Mouse (Mus musculus) forebrain, embryonic 11.5 days (tissue): ENCODE measurements at regions not wholly inside any gene's neighbourhood (a gene's known extent, or its start where the extent isn't known, plus 50 kb on each side); places are given as distances from the start of the nearest gene placed in this dataset.

Experiments
- ATAC-seq: fragments of 200-750 bp; cut with Nextera tagmentation; replicated peaks from 2 replicates; pipeline ENCODE4 v1.8.0; 2017; ENCODE audit warnings: moderate TSS enrichment; ENCODE audit not compliant: low FRiP score
- DNase-seq: peaks from one replicate; pipeline ENCODE4 v3.0.0-alpha.2; 2017; ENCODE audit warnings: low spot score
- H3K27ac ChIP-seq: fragments of 300-500 bp; sonication (generic); 2 replicates; pipeline ENCODE4 v1.5.1; 2014; ENCODE audit warnings: low read depth, low read length
- H3K27me3 ChIP-seq: fragments of 300-500 bp; sonication (generic); 2 replicates; pipeline ENCODE4 v1.6.1; 2014; ENCODE audit warnings: mild to moderate bottlenecking, low read length, mixed read lengths; ENCODE audit not compliant: control insufficient read depth, insufficient read depth
- H3K36me3 ChIP-seq: fragments of 300-500 bp; sonication (generic); 2 replicates; pipeline ENCODE4 v1.6.1; 2014; ENCODE audit warnings: mild to moderate bottlenecking, low read length, moderate library complexity, mixed read lengths; ENCODE audit not compliant: control insufficient read depth, insufficient read depth
- H3K4me1 ChIP-seq: fragments of 300-500 bp; sonication (generic); replicated peaks from 2 replicates; pipeline ENCODE4 v1.6.1; 2014; ENCODE audit warnings: low read length, mixed read lengths; ENCODE audit not compliant: control insufficient read depth, insufficient read depth
- H3K4me2 ChIP-seq: fragments of 300-500 bp; sonication (generic); 2 replicates; pipeline ENCODE4 v1.6.1; 2014; ENCODE audit warnings: low read depth, mild to moderate bottlenecking, low read length, moderate library complexity, mixed read lengths; ENCODE audit not compliant: severe bottlenecking
- H3K4me3 ChIP-seq: fragments of 300-500 bp; sonication (generic); 2 replicates; pipeline ENCODE4 v1.5.1; 2014; ENCODE audit warnings: low read depth, low read length
- H3K9ac ChIP-seq: fragments of 300-500 bp; sonication (generic); 2 replicates; pipeline ENCODE4 v1.6.1; 2014; ENCODE audit warnings: low read length
- H3K9me3 ChIP-seq: fragments of 300-500 bp; sonication (generic); 2 replicates; pipeline ENCODE4 v1.6.1; 2016; ENCODE audit warnings: low read length, mixed read lengths; ENCODE audit not compliant: control insufficient read depth
- WGBS: fragments of 180-500 bp; shearing (Covaris S2); extraction: QIAGEN DNeasy Blood & Tissue Kit; methylation state at CpG from one replicate; pipeline ENCODE4 v1.1.7; 2014; 5-methylcytosine and 5-hydroxymethylcytosine counted together

DNA sequence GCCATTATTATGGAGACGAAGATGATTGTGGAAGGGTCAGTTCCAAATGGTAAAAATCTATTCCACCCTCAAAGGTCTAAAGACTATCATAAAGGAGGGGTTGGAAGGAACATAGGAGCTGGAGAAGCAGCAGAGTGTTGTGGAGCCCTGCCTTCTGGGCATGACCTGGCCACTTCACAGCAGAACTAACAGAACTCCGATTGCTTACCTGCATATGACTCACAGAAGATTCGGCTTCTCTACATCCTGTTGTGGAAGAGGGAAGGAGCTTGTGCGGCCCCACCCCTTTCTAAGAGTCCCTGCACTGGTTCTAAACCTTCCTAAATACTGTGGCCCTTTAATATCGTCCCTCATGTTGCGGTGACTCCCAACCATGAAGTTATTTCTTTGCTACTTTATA is 362.7 kb downstream of the Samd5 start:
- DNase-seq: no peak
- Histone ChIP-seq H3K27me3 (no peaks in the 10 kb centered on the region), H3K27ac (no peak overlapping the region), H3K9me3 (no peaks in the 10 kb centered on the region), H3K4me3 (no peak overlapping the region), H3K36me3 (no peaks in the 10 kb centered on the region), H3K9ac (no peak overlapping the region), H3K4me2 (no peak overlapping the region), H3K4me1 (no peaks in the 10 kb centered on the region)
- 91% methylated on average over 6 of the region's 6 CpGs for WGBS
- ATAC-seq: no peak

DNA sequence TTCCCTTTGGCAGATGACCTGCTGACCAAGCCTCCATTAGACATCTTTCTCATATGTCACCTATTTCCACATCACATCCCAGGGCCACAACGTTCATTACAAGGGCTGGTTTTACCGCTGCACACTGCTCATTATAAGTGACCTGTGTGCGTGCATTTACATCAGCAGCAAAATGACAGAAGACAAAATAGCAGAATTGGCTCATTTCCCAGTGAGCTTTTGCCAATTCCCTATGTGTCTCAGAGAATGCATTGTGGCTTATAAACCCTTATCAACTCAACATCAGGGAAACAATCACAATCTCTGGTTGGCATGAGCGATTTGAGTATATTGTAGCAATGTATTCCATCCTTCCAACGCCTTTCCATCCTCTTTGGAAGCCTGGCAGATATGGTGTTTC is 364.7 kb downstream of the Samd5 start:
- H3K36me3 ChIP-seq: no peaks in the 10 kb centered on the region
- H3K9ac ChIP-seq: no peak overlapping the region
- ATAC-seq: no peak
- no peak overlapping the region for H3K27ac ChIP-seq
- H3K9me3 ChIP-seq: no peaks in the 10 kb centered on the region
- no peaks in the 10 kb centered on the region for H3K27me3 ChIP-seq
- H3K4me3 ChIP-seq: no peak overlapping the region
- H3K4me1 ChIP-seq: no peaks in the 10 kb centered on the region
- 87% methylated on average over 5 of the region's 5 CpGs for WGBS
- DNase-seq: no peak
- H3K4me2 ChIP-seq: no peak overlapping the region

DNA sequence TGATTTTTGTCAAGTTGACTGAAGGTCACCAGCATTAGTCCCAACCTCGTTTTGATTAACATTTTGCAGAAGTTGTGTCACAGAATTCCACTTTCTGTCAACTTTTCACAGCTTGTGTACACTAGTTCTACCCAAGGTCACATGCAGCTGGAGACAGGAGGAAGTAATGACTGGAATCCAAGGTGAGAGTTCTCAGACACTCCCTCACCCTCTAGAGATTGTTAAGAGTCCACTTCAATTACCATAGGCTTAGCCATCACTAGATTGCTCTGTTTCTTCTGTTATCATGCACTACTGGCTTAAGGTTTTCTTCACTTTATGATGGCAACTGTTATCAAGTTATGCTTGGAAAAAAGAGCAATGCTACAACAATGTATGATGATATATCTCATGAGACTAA is 379.0 kb downstream of the Samd5 start:
- H3K9me3 ChIP-seq: no peaks in the 10 kb centered on the region
- DNase-seq (no peak), ATAC-seq (no peak)
- H3K9ac ChIP-seq: no peak overlapping the region
- no peak overlapping the region for H3K4me2 ChIP-seq
- no peaks in the 10 kb centered on the region for H3K36me3 ChIP-seq
- H3K4me3 ChIP-seq: no peak overlapping the region
- H3K4me1 ChIP-seq: no peaks in the 10 kb centered on the region
- H3K27ac ChIP-seq: no peak overlapping the region
- whole genome bisulfite sequencing: 50% methylated on average over 1 of the region's 1 CpGs
- no peaks in the 10 kb centered on the region for H3K27me3 ChIP-seq

DNA sequence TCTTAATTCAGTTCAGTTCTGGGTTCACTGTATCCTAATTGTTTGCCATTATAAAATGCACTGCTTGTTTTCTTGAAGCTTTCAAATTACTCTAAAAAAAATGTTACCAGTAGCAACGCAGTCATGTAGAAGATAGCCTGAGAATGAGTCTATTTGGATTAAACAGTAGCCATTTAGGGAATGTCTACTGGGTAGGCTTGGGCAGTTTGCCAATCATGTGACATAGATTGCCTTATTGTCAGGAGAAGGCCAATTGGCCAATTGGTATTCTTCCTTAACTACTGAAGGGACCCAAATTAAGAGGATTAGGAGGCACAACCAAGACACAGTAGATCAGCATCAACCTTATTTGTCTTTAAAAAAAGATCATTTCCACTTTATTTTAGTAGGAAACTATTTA is 379.7 kb downstream of the Samd5 start:
- no peak overlapping the region for H3K4me3 ChIP-seq
- ATAC-seq (no peak), DNase-seq (no peak)
- H3K9me3 ChIP-seq: no peaks in the 10 kb centered on the region
- H3K27ac ChIP-seq: no peak overlapping the region
- 77% methylated on average over 1 of the region's 1 CpGs for WGBS
- H3K36me3 ChIP-seq: no peaks in the 10 kb centered on the region
- no peaks in the 10 kb centered on the region for H3K4me1 ChIP-seq
- H3K27me3 ChIP-seq: no peaks in the 10 kb centered on the region
- no peak overlapping the region for H3K9ac ChIP-seq
- no peak overlapping the region for H3K4me2 ChIP-seq

DNA sequence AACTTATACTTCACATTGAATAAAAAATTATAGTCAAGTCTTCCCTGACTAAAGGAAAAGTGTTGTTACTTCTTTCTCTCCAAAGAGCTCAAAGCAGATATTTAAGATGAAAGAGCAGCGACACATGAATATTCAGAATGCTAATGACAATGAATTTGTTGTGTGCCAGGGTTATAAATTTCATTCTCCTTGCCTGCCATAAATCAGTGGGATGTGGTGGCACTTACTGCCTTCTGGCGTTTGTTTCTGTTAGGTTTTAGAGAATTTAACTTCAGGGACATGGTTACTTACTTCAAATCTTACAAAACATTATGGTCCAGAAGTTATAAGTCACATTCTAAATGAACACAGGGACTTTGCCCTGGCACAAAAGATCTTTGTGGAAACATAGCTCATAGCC is 380.4 kb downstream of the Samd5 start:
- Histone ChIP-seq H3K27ac (no peak overlapping the region), H3K4me2 (no peak overlapping the region), H3K4me3 (no peak overlapping the region), H3K9ac (no peak overlapping the region), H3K4me1 (no peaks in the 10 kb centered on the region), H3K9me3 (no peaks in the 10 kb centered on the region), H3K36me3 (no peaks in the 10 kb centered on the region), H3K27me3 (no peaks in the 10 kb centered on the region)
- 89% methylated on average over 2 of the region's 2 CpGs for WGBS
- ATAC-seq: no peak
- no peak for DNase-seq

DNA sequence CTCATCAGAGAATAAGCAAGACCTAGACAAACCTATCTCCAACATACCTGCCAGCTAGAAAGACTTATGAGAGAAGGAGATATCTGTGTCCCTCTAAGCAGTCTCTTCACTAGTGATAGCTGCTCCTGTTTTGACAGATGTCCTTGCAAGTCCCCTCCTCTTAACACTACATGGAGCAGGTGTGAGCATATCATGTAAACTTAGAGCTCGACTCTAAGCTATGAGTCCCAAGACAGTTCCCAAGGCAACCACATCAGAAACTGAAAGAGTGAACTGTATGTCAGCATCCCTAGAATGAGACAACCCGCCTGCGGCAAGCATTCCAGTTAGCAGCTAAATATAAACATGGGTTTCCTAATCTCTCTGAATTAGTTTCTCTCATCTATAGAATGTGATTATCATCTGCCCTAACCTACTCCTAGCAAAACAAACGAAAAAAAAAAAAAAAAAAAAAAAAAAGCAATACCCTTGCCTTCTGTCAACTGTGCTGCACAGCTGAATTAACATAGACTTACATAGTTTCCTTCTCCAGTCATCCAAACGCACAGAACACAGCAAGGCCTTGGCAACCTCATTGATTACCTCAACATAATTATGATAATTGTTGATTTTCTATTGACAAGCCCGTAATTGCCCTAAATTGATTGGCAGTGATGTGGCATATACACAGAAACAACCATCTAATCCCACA is 383.4 kb downstream of the Samd5 start:
- Histone ChIP-seq H3K36me3 (no peaks in the 10 kb centered on the region), H3K4me1 (no peaks in the 10 kb centered on the region)

DNA sequence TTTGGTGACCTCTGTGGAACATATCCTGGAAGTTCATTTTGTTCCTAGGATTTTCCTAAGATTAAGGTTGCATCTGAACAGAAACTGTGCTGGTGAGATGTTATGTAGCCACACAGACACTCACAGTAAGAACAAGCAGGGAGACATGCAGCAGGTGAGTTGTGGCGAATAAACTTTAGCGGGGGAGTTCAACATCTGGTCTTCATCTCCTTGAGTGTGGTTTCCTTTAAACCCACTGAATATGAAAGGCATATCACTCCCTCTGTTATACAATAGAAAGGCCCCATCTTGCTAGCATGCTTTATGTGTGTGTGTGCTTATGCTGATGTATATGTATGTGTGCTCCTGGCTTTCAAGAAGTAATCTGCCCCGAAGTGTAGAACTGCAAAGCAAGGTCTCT is 387.1 kb upstream of the Sash1 start:
- no peak overlapping the region for H3K9ac ChIP-seq
- H3K4me2 ChIP-seq: no peak overlapping the region
- no peaks in the 10 kb centered on the region for H3K4me1 ChIP-seq
- no peaks in the 10 kb centered on the region for H3K36me3 ChIP-seq
- ATAC-seq: no peak
- H3K27ac ChIP-seq: no peak overlapping the region
- WGBS: 84% methylated on average over 3 of the region's 3 CpGs
- no peaks in the 10 kb centered on the region for H3K9me3 ChIP-seq
- no peaks in the 10 kb centered on the region for H3K27me3 ChIP-seq
- H3K4me3 ChIP-seq: no peak overlapping the region
- no peak for DNase-seq

More for the DNA sequence above, 383.4 kb downstream of the Samd5 start:
- Histone ChIP-seq H3K9me3 (no peaks in the 10 kb centered on the region), H3K27ac (no peak overlapping the region), H3K4me3 (no peak overlapping the region), H3K4me2 (no peak overlapping the region), H3K27me3 (no peaks in the 10 kb centered on the region), H3K9ac (no peak overlapping the region)
- ATAC-seq (no peak), DNase-seq (no peak)
- WGBS: 70% methylated on average over 6 of the region's 6 CpGs

DNA sequence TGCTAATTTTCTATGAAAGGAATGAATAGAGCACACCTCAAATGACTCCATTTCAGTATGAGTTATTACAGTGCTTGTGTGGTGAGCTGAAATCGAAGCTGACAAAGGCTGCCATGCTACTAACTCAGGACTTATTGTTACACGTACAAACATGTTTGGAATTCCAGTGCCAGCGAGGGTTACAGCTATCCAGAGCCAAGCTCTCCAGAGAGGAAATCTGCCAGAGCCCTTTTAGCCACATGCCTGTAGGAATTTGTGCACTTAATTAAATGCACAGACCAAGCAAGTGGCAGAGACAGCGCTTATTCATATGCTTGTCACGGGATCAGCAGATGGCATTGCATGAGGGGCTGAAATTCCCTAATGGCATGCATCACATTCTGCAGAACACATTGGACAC is 386.4 kb upstream of the Sash1 start:
- H3K27me3 ChIP-seq: no peaks in the 10 kb centered on the region
- H3K4me3 ChIP-seq: no peak overlapping the region
- H3K9me3 ChIP-seq: no peaks in the 10 kb centered on the region
- DNase-seq (no peak), ATAC-seq (peak; percentile 90)
- no peak overlapping the region for H3K4me2 ChIP-seq
- H3K4me1 ChIP-seq: no peaks in the 10 kb centered on the region
- no peaks in the 10 kb centered on the region for H3K36me3 ChIP-seq
- no peak overlapping the region for H3K9ac ChIP-seq
- H3K27ac ChIP-seq: peak overlapping the region; percentile 34; the same call in 1 of the 2 replicates
- WGBS: 42% methylated on average over 5 of the region's 5 CpGs

DNA sequence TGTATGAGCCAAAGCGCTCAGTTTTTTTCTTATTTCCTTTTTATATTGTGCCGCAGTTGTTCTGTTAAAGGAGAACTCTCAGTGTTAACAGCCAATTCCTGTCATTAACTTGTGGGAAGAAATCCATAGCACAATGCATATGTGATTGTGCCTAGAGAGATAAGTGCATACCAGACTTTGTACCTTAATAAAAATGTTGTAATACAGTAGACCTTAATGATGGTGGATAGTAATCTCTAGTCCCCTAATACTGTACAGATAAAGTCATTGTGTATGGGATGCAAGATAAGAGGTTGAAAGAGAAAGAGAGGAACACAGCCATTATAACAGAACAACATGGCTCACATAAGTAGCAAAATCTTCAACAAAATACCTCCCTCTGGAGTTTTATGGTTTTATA is 379.7 kb upstream of the Sash1 start:
- 92% methylated on average over 2 of the region's 2 CpGs for WGBS
- ATAC-seq (no peak), DNase-seq (no peak)
- Histone ChIP-seq H3K4me3 (no peak overlapping the region), H3K9me3 (no peaks in the 10 kb centered on the region), H3K27ac (no peak overlapping the region), H3K4me2 (no peak overlapping the region), H3K4me1 (no peaks in the 10 kb centered on the region), H3K36me3 (no peaks in the 10 kb centered on the region), H3K27me3 (no peaks in the 10 kb centered on the region), H3K9ac (no peak overlapping the region)
